Mouse (Mus musculus): ENCODE data around the gene Fndc3b. TPM values are rescaled to one million over a fixed set of nuclear protein-coding genes. Genes with fewer than 3 reads are reported as not detected.

Fndc3b gene
- total RNA-seq, 4 experiments from 2014 or later, result 9.2 to 12.6 (median 11.2) TPM

GRCm38 (mm10) chr3:27561921-27562320 lies 149.2 kb downstream of the Fndc3b start:
- no peak for DNase-seq (ENCODE audit: low spot score in 2 of 2)

DNA sequence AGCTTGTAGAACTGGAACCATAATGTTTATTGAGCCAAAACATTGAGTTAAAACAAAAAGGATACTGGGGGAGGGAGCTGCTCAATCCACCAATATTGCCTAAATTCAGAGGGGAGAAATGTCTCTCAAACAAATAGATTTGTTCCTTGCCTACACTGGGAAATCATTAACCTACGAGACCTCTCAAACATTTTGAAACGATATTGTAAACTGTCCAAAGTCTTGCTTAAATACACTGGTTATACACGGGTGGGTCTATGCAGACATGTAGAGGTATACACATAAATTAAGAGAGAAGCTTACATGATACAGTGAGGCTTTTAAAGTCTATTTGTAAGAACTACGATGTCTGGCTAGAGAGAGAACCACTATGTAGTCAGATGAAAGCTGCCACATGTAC lies 151.8 kb downstream of the Fndc3b start:
- DNase-seq (ENCODE audit: low spot score in 2 of 2), result no peak

GRCm38 (mm10) chr3:27557100-27558004 lies 153.8 kb downstream of the Fndc3b start:
- DNase-seq (ENCODE audit: low spot score in 2 of 2), result no peak

DNA sequence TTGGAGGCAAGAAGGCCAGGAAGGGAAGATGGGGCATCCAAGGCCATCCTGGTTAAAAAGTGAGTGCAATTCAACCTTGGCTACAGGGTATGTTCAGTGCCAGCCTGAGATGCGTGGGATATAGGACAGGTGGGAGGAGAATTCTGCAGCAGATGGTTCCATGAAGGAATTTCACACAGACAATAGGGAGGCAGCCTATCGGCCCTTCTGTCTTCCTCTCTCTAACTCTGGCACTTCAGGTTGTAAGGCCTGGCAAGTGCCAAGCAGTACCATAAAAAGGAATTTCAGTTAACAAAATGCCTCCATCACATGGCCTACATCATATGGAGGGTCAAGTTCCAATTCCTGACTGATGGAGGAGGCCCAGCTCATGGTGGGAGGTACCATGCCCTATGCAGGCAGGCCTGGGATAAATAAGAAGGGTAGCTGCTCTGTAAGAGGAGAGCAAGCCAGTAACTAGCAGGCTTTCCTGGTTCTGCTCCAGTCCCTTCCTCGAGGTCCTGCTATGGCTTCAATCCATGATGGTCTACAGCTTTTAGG lies 155.6 kb downstream of the Fndc3b start:
- DNase-seq (ENCODE audit: low spot score in 2 of 2), result no peak

- DNase-seq (ENCODE audit: low spot score in 2 of 2), result no peak
These were observed 156.8 kb downstream of the Fndc3b start for GRCm38 (mm10) chr3:27554325-27554724.

DNA sequence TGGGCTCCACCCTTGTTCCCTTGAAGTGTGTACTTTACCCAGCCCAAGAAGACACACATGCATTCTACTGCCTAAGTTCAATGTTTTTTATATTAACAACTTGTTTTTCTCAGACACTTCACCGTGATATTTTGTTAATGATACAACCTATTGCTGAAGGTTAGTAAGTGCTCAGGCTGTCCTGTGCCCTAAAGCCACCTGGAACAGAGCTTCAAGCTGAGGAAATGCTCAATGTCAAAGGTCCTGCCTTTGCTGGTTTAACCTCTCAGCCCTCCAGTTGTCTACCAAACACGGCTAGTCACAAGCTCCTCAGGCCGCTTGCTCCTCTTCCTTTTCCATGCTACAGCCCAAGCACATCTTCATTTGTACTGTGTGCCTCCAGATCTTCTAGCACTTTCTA lies 157.3 kb downstream of the Fndc3b start:
- DNase-seq (ENCODE audit: low spot score in 2 of 2), result no peak

GRCm38 (mm10) chr3:27551005-27551404 lies 160.1 kb downstream of the Fndc3b start:
- no peak for DNase-seq (ENCODE audit: low spot score in 2 of 2)

DNA sequence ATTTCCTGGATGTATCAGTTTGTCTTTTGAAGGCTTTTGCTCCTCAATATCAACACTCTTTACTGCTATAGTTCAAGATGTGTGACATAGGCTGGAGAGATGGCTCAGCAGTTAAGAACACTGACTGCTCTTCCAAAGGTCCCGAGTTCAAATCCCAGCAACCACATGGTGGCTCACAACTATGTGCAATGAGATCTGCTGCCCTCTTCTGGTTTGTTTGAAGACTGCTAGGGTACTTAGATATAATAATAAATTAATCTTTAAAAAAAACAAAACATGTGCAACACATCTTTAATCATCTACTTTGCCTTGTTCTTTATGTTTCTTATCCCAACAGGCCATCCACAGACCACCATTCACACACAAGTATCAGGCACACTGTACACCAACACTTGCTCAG lies 160.7 kb downstream of the Fndc3b start:
- DNase-seq (ENCODE audit: low spot score in 2 of 2), result no peak

- DNase-seq (ENCODE audit: low spot score in 2 of 2), result no peak
These were observed 165.5 kb downstream of the Fndc3b start for GRCm38 (mm10) chr3:27545651-27546050.

DNA sequence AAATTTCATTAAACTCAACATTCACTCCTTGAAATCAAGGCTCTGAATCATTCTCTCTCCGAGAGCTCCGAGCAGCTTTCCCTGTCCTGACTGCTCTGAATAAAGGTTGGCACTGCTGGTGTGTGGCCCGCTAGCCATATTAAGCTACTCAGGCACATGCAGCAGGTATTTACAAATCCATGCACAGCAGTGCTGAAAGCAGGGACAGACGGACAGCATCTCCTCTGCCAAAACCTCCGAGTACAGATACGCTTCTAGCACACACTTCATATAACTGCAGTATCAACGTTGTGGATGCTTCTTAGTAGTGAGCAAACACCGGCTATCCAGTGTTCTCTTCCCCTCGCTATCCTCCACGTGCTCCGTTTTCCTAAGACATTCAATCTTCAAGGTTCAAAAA lies 167.0 kb downstream of the Fndc3b start:
- DNase-seq (ENCODE audit: low spot score in 2 of 2), result no peak

- no peak for DNase-seq (ENCODE audit: low spot score in 2 of 2)
These were observed 169.3 kb downstream of the Fndc3b start for GRCm38 (mm10) chr3:27541841-27542240.

DNA sequence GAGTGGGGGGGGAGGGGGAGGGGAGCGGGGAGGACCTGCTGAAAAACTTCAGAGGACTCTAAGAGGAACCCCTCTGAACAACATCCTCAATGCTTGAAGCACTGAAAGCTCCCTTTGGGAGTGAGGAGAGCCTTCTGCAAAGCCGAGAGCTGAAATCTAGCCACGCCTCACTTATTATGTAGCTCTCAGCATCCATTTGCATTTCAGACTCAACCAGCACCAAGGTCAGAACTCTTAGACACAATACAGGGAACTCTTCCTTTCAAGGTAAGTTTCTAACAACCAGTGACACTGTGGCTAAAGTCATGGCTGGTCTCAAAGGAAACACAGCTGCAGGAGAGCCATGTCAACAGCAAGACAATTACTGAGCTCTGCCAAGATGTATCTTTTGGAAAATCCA lies 169.9 kb downstream of the Fndc3b start:
- no peak for DNase-seq (ENCODE audit: low spot score in 2 of 2)

DNA sequence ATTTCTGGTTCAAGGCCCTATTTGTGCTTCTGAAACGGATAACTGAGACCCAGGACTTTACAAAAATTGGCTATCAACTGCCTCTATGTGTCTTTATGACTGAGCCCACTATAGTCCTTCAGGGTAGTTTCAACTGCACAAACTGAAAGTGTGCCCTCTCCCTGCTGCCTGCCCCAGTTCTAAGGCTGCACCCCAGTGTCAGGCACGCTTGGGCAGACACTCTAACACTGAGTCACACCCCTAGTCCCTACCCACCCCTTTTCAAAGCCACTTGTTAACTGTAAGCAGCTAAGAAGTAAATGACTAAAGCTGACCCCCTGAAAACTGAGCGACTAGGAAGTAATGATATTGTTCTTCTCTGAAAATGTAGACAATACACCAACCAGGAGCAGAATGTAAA lies 176.9 kb downstream of the Fndc3b start:
- DNase-seq (ENCODE audit: low spot score in 2 of 2), result no peak

GRCm38 (mm10) chr3:27533721-27534120 lies 177.4 kb downstream of the Fndc3b start:
- no peak for DNase-seq (ENCODE audit: low spot score in 2 of 2)

GRCm38 (mm10) chr3:27531993-27532392 lies 179.1 kb downstream of the Fndc3b start:
- no peak for DNase-seq (ENCODE audit: low spot score in 2 of 2)

GRCm38 (mm10) chr3:27530370-27530769 lies 180.7 kb downstream of the Fndc3b start:
- no peak for DNase-seq (ENCODE audit: low spot score in 2 of 2)

DNA sequence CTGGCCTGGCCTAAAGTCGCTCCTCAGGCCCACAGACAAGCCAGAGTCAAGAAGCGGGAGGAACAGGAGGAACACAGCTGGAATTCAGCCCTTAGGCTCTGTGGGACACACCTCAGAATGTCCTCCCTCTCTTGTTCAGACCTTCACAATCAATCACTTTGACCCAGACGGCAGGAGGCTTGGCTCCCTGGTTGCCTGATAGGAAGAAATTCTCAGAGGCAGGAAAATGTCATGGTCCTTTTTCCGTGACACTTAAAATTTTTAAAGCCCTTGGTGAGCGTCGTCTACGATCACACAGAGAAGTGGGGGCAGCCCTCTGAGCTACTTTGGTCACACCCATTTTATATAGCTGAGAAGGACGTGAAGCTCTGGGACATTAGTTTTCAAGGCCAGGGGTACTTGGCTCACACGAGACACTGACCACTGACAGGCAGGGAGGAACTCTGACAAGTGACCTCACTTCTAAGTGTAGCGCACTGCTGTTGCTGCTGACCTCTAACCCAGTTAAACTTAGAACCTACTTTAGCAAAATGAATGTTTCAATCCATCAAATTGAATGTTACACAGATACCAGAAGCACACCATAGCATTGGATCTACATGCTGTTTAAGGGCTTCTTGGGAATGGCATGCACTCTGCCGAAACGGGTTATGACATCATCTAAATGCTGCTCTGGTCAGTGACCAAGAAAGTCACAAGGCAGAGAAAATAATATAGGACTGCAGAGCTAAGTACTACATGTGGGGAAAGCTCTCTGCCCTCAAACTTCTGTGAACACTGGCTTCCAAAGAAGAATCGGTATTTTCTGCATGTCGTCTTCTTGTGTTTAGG lies 181.7 kb downstream of the Fndc3b start:
- no peak for DNase-seq (ENCODE audit: low spot score in 2 of 2)

- DNase-seq (ENCODE audit: low spot score in 2 of 2), result no peak
These were observed 184.1 kb downstream of the Fndc3b start for GRCm38 (mm10) chr3:27526991-27527390.

DNA sequence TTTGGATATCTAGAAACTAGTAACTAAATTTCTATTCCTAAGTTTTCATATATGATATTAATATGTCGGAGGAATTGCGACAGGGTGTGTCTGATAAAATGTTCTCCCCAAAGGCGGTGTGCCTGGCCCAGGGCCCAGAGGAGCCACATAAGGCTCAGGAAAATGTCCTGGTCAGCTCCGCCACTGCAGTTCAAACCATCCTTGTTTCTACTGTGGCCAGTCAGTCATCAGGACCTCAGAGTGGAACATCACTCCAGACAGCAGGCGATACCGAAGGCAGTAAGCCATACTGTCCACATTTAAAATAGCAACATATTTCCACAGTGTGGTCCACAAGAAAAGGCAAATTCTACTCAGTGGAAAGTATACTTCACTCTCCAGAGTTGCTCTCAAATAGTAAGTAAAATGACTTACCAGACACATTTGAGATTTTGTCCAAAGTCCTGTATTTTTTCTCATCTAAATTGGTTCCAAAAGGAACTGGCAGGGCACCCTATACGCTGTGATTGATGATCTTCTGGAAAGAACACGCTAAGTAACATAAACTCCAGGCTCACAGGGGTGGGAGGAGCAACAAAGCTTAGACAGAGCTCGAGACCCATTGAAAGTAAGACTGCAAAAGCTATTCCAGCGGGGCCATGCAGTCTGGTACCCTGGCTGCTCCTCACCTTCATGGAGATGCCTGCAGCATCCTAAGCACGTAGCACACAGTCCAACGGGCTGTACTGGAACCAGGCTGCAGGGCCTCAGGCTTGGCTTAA lies 187.8 kb downstream of the Fndc3b start:
- no peak for DNase-seq (ENCODE audit: low spot score in 2 of 2)

DNA sequence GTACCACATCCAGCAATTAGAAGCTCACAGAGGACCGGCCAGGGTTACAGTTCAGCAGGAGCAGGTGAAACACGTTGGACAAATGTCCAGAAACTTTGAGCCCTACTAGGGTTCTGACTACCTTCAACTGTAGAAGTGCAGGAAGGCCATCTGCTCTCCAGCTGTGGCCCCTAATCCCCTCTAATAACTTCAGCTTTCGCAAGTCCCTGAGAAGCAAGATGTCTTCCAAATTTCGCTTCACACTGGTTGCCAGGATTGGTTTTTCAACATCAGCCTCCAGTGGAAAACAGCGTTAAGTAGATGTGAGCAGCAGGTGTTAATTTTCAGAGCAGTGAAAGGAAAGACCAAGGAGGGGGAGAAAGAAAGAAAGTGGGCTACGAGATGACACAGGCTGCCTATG lies 190.7 kb downstream of the Fndc3b start:
- no peak for DNase-seq (ENCODE audit: low spot score in 2 of 2)

- no peak for DNase-seq (ENCODE audit: low spot score in 2 of 2)
These were observed 191.6 kb downstream of the Fndc3b start for GRCm38 (mm10) chr3:27519481-27519880.

All from gastrocnemius, adult 8-10 months (tissue).